Mouse (Mus musculus) frontal cortex, postnatal 36 days (tissue): ENCODE measurements around the gene Esrrg.

ENCODE experiments used
- DNase-seq, 2 experiments: peaks; one replicate each; pipeline ENCODE4 v3.0.0; 2022; ENCODE audit warnings: low spot score in 2 of 2

Esrrg gene

GRCm38 (mm10) chr1:187770234-187770633 is 161.6 kb downstream of the Esrrg start:
- DNase-seq, result no peak

DNA sequence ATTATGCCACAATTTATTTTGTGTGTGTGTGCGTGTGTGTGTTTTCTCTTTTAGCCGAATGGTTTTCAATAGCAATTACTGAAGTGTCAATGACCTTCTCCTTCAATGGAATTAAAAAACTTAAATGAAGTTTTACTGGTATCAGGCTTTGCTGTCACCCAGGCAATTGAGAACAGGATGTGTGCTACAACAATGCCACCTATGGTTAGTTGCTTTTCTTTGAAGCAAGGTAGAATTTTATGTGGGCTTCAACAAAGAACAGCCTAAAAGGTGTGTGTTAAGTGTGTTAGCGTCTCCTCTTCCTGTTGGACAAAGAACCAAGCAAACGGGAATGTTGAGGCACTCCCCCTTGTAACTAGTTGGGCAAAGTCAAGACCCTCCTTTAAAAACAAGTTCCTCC is 162.5 kb downstream of the Esrrg start:
- DNase-seq, result no peak

GRCm38 (mm10) chr1:187779589-187780178 is 171.1 kb downstream of the Esrrg start:
- DNase-seq, result no peak

GRCm38 (mm10) chr1:187785226-187785625 is 176.6 kb downstream of the Esrrg start:
- DNase-seq, result peak; percentile 5 to 71

GRCm38 (mm10) chr1:187787055-187788016 is 178.7 kb downstream of the Esrrg start:
- no peak for DNase-seq

DNA sequence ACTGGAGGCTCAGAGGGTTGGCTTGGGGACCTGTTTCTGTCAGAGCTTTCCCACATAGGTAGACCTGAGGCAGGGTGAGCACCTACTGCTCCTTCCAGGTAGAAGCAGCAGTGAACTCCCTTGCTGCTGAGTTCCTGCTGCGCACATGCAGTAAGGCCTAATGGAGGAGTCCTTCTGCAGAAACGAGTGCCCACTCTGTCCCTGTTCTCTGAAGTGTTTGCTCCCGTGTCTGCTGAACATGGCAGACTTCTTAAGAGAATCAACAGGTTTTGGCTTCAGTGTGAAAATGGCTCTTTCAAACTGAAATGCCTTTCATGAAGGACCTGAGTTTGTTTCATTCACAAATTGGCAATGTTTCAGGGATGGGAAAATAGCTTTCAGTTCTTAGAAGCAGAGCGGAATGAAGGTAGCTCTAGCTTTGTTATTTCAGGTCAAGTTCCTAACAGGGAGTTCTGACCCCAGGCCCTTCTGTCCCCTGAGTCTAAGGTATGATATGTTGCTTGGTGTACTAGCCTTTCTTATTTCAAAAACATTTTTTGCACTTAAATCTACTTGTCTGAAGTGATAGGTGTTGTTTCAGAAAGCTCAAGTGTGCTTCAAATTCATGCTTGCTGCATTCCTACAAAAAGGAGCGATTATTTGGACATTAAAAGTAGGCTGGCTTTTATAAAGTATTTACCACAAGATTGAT is 185.8 kb downstream of the Esrrg start:
- no peak for DNase-seq

DNA sequence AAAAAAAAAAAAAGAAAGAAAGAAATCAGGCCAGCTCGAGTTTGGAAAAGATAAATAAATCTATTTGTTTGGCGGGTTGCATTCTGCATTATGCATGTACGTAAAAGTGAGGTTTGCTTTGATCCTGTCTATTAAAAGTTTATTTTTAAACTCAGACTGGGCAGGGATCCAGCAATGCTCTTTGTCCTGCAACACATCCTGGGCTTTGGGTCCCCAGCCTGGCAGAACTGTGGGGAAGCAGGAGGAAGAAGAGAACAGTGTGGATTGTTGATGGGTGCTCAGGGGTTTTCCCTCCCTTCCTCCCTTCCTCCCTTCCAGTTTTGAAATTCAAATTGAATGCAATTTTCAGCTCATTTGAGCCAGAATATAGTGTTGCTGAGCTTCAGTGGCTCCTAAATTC is 187.0 kb downstream of the Esrrg start:
- DNase-seq, result no peak

GRCm38 (mm10) chr1:187799300-187799699 is 190.7 kb downstream of the Esrrg start:
- no peak for DNase-seq

DNA sequence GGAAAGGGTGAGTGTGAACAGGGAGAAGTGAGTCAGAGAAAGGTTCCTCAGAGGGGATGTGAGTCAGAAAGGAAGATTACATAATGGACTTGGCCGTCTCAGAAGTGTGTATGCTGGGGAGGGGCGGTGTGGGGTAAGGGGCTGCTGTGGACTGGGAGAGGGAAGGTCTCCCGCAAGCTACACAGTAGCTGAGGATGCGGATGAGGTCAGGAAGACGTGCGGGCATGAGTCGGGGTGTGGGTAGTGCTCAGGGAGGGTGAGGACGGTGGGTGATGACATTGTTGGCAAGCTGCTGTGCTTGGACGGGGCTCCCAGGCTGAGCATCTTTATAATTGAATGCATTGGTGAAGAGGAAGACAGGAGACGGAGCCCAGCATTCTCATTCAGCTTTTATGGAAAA is 192.2 kb downstream of the Esrrg start:
- DNase-seq, result no peak

- no peak for DNase-seq
Measured at GRCm38 (mm10) chr1:187803566-187803965, 195.0 kb downstream of the Esrrg start.

GRCm38 (mm10) chr1:187803997-187804396 is 195.4 kb downstream of the Esrrg start:
- no peak for DNase-seq

- no peak for DNase-seq
Measured at GRCm38 (mm10) chr1:187805001-187805400, 196.4 kb downstream of the Esrrg start.

- no peak for DNase-seq
Measured at GRCm38 (mm10) chr1:187807477-187808390, 199.1 kb downstream of the Esrrg start.

DNA sequence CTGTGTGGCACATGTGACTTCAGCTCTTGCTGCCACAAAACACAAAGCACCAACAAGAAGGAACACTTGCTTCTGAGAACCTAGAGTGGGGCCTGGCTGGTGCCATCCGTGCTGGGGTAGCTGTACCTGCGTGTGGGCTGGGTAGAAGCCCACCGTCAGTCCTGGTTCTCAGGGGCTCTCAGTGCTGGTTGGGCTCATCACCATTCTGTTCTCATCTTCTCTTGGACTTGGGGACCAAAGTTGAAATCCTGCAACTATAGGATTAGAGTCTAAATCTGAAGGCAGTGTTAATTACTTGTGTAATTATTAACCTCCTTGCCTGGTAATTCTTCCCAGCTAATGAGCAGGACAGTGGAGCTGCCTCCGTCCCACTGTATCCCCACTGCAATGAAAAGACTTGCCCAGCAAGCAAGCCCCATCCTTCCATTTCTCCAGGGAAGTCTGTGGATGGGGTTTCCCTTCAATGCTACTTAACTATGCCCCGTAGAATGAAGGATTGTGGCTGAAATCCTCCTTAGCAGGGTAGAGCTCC is 199.9 kb downstream of the Esrrg start:
- no peak for DNase-seq

DNA sequence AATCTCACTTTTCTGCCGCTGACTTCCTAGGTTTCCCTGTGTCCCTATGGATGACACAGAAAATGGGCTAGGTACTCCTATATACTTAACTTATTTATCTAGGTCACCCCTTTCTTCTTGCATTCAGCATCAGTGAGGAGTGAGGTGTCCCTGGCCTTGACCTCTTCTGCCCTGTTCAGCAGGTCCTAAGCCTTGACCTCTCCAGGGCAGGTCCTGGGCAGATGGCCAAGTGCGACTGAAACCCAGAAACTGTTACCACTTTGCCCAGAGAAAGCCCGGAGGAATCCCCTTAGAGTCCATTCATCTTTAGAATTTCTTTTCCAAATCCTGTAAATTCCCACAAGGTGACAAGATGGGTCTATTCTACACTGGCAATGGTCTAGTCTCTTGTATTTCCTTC is 201.0 kb downstream of the Esrrg start:
- no peak for DNase-seq

GRCm38 (mm10) chr1:187819406-187819805 is 210.8 kb downstream of the Esrrg start:
- DNase-seq, result no peak

DNA sequence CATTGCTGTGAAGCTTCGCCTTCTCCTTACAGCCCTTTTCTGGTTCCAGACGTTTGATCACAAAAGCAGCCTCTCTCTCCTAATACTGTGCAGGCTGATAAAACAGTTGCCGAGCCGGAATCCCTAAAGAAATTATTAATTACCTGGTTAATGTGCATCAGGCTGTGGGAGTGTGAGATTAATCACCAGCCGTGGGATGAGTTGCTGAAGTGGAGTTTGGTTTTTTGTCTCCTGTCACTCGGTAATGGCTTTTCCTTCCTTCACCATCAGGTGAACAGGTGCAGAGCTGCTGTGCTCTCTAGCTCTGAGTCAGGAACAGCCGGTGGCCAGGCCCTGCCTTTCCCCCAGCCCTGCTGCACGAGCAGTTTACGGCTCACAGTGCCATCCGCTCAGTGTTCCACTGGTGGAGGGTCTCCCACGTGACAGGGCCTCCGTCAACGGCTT is 212.8 kb downstream of the Esrrg start:
- no peak for DNase-seq

DNA sequence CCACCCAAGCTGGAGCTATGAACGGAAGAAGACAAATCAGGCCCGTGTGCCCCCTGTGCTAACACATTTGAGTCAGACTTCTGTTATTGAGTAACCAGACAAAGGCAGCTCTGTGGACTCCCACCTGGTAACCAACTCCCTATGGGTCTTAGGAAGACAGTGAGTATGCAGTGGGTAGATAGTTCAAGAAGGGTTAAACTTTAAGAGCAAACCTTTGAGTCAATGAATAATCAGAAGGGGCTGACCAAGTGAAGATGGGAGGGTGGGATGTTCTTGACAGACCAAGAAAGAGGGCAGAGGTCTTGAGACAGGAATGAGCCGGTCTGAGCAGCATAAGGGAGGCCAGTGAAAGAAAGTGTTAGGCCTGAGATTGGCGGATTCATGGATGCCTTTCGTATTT is 214.8 kb downstream of the Esrrg start:
- no peak for DNase-seq

DNA sequence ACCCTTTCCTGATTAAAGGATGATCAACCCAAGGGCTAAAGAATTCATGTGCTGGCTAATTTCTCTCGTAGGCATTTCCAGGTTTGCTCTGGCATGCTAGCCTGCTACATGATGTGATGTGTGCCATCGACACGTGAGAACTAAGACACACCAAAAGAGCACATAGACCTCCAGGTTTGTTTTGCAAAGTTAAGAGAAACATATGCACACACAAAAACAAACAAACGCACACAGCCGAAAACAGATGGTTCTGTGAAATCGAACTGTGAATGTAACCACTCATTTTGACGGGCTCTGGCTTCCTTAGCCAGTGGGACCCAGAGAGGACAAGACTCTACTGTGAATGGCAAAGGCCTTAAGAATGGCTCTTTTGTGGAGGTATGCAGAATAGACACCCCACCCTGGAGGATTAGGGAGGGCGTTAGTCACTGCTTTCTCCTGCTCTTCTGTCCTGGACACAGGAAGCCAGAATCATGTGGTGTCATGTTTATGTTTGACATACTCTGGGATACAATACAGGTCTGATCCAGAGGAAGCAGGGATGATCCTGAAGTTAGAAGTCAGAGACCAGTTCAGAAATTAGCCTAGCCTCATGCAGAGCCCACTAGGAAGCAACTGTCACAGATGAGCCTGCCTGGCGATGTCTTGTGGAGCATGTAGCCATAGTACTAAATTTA is 217.0 kb downstream of the Esrrg start:
- no peak for DNase-seq

DNA sequence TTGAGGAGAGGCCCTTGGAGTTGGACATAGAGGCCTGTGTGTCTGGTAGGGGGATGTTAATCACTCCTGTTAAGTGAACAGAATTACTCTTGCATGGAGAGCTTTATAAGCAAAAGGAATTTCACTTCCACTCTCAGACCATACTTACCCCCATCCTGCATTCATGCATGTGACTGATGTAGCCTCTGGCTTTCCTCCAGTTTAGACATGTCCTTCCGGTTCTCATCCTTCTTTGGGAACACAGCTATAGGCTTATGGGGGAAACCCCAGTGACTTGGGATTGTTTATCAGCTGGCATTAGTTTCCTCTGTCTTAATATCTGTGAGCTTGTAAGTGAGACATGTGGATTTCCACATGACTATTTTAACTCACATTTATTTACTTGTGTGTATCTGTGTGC is 217.5 kb downstream of the Esrrg start:
- DNase-seq, result no peak

DNA sequence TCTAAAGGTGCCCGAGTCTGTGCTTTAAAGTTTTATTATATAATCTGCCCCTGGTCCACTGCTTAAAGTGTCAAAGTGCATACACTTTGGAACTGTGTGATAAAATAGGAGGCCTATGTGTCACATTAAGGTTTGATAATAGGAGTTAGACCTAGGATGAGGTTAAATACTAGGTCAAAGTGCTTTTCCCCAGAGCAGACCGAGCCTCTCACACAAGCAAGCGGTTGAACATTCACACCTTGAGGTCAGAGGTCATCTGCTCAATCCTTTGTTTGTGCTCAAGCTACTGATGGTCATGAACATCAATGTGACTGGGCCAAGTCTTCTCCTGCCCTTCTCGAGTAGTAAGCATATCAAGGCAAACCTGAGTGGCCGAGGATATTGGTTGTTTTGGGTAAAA is 218.3 kb downstream of the Esrrg start:
- no peak for DNase-seq
